Mouse (Mus musculus): ENCODE measurements at regions not wholly inside any gene's neighbourhood (a gene's known extent, or its start where the extent isn't known, plus 50 kb on each side); places are given as distances from the start of the nearest gene placed in this dataset.

DNA sequence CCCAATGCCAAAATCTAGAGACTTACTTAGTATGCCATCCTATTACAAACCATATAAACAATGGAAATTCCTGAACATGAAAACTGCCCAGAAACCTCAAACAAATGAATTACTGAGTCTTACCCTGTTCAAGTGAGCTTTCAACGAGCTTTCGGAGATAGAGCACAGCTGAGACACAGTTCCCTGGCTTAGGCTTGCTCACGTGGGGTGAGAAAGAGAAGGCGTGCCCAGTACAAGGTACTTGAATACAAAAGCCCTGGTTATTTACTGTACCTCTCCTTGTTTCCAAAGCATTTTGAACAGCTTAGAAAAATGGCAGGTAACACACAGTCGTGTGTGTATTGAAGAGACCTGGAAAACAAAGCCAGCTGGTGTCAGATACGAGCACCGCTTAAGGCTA is 191.8 kb upstream of the Sox9 start:
- Histone ChIP-seq H3K4me1 (peaks cover 7% of the 10 kb centered on the region), H3K36me3 (replicated peaks) (no peaks in the 10 kb centered on the region), H3K27me3 (replicated peaks) (no peaks in the 10 kb centered on the region), H3K4me3 (no peak overlapping the region), H3K4me2 (no peak overlapping the region), H3K9ac (no peak overlapping the region), H3K9me3 (no peaks in the 10 kb centered on the region), H3K27ac (no peak overlapping the region)
- ATAC-seq (replicated peaks) = no peak
- 88% methylated on average over 7 of the region's 7 CpGs for WGBS

DNA sequence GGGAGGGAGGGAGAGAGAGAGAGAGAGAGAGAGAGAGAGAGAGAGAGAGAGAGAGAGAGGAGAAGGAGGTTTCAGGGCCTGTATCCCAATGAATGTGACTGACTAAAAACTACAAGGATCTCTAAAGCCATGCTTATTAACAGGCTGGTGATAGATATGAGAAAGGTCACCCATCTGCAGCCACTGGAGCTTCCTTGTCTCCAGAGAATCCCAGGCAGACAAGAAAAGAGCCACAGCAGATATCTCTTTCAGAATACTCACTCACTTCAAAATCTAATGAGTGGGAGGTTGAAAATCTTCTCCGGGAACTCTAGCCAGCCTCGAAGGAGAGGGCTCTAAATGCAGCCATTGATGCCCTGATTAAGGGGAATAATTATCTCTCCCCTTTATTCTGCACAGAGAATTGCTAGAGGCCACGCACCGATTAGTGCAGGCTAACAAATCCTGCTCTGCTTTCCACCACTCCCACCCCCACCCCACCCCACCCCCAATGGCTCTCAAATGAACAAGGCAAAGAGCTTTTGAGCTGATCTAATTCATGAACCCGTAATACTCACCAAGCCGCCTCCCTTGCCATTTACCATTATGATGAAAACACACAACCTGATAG is 189.5 kb upstream of the Sox9 start:
- H3K9ac ChIP-seq = no peak overlapping the region
- H3K27me3 ChIP-seq (replicated peaks) = no peaks in the 10 kb centered on the region
- H3K9me3 ChIP-seq = no peaks in the 10 kb centered on the region
- no peak overlapping the region for H3K4me2 ChIP-seq
- ATAC-seq (replicated peaks) = no peak; the same call in 1 of the 2 replicates
- no peaks in the 10 kb centered on the region for H3K36me3 ChIP-seq (replicated peaks)
- 0 out of 2 replicates have a peak overlapping the region, but pooled peaks have one; percentile 21 for H3K27ac ChIP-seq
- 12% methylated on average over 6 of the region's 6 CpGs for WGBS
- H3K4me3 ChIP-seq = no peak overlapping the region
- H3K4me1 ChIP-seq = peaks cover 7% of the 10 kb centered on the region

DNA sequence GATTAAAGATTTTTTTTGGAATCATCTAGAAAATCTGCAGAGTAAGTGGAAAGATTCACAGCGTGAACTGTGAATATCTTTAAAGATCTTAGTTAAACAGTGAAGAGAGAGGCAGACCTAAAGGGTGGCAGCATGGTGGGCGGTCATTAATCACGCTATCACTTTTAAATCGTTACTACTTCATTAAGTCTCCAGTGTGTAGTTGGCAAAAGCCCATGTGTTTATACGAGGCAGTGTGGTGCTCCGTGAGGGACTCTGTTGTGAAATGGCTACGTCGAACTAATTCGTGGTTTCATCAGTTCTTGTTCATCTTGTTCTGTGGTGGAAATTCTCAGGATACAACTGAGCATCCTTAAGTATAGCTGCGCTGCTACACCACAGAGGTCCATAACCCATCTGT is 188.2 kb upstream of the Sox9 start:
- WGBS = 78% methylated on average over 10 of the region's 10 CpGs

DNA sequence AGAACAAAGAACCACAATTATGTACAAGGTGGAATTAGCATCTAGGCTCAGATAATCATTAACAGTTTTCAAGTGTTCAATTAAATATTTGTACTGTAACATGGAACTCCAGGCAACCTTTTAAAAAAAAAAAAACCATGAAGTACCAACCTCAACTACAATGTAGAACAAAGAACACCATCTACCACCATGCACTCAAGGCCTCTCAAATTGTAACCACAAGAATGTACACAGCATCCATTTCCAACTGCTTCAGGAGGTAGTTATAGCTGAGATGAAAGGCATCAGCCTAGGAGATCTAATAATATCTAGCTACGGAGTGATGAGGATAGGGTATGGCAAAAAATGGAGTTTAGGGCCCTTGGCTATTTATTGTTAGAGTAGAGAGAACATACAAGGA is 174.7 kb upstream of the Sox9 start:
- Histone ChIP-seq H3K27ac (no peak overlapping the region), H3K36me3 (replicated peaks) (no peaks in the 10 kb centered on the region), H3K9me3 (no peaks in the 10 kb centered on the region), H3K4me2 (no peak overlapping the region), H3K9ac (no peak overlapping the region), H3K4me1 (no peaks in the 10 kb centered on the region), H3K27me3 (replicated peaks) (no peaks in the 10 kb centered on the region), H3K4me3 (no peak overlapping the region)
- 92% methylated on average over 1 of the region's 1 CpGs for WGBS
- ATAC-seq (replicated peaks) = no peak

More for the DNA sequence above, 188.2 kb upstream of the Sox9 start:
- Histone ChIP-seq H3K9ac (no peak overlapping the region), H3K9me3 (no peaks in the 10 kb centered on the region), H3K27me3 (replicated peaks) (no peaks in the 10 kb centered on the region), H3K4me2 (no peak overlapping the region), H3K4me1 (peaks cover 7% of the 10 kb centered on the region), H3K27ac (no peak overlapping the region), H3K4me3 (no peak overlapping the region), H3K36me3 (replicated peaks) (no peaks in the 10 kb centered on the region)
- no peak for ATAC-seq (replicated peaks)

DNA sequence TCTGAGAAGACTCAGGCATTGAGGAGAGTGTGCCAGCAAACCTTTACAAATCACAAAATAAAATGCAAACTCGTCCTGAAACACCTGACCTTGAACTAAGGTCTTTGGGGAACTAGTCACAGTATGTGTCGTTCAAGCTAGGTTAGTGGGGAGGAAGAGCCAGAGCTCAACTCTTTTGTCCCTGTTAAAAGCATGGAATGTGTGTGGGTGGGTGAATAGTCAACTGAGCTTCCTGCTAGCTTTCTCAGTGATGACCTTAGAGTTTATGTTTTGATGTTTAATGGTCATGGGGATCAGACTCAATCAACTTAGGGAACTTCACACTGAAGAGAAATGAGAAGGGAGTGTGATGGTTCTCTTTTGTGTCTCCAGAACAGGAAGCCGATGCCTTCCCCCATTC is 172.7 kb upstream of the Sox9 start:
- WGBS = 74% methylated on average over 3 of the region's 3 CpGs
- no peak overlapping the region for H3K9ac ChIP-seq
- H3K27ac ChIP-seq = no peak overlapping the region
- H3K4me3 ChIP-seq = no peak overlapping the region
- H3K4me1 ChIP-seq = no peaks in the 10 kb centered on the region
- H3K36me3 ChIP-seq (replicated peaks) = no peaks in the 10 kb centered on the region
- no peak for ATAC-seq (replicated peaks)
- no peaks in the 10 kb centered on the region for H3K27me3 ChIP-seq (replicated peaks)
- H3K9me3 ChIP-seq = no peaks in the 10 kb centered on the region
- H3K4me2 ChIP-seq = no peak overlapping the region

DNA sequence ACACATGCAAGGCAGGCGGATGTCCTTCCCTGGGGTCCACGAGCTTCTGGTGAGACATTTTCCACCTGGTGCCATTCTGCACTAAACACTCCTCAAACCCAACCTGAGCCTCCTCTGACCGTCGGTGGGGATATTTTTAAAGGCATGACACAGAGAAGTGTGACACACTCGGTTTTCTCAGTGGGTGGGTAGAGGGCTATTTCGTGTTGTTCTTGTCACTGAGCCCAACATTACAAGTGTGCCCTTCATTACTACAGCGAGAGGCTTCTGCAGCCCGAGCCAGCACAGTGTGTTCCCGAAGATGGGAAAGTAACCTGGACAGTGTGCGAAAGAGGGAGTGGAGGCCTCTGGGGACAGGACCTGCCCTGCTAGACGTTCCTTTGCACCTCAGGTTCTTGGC is 171.0 kb upstream of the Sox9 start:
- no peak overlapping the region for H3K9ac ChIP-seq
- no peaks in the 10 kb centered on the region for H3K36me3 ChIP-seq (replicated peaks)
- no peaks in the 10 kb centered on the region for H3K4me1 ChIP-seq
- WGBS = 79% methylated on average over 11 of the region's 11 CpGs
- no peak overlapping the region for H3K4me3 ChIP-seq
- no peak overlapping the region for H3K27ac ChIP-seq
- H3K9me3 ChIP-seq = no peaks in the 10 kb centered on the region
- H3K27me3 ChIP-seq (replicated peaks) = no peaks in the 10 kb centered on the region
- no peak for ATAC-seq (replicated peaks)
- H3K4me2 ChIP-seq = no peak overlapping the region

DNA sequence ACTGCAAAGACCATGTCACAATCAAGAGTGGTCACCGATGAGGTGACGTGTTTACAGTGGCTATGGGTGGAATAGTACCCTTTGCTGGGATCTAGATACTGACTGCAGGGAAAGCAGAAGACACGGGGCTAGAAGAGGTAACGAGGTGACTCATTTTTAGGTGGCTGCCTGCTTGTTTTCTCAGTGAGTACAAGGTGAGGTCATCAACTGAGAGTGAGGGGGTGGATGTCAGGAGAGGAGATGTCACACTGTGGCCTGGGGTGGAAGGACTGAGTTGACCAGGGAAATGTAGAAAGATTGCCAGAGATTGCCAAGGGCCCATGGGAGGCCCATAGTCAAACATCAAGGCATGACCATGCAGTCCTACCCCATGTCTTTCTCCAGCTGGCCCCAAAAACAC is 166.4 kb upstream of the Sox9 start:
- Histone ChIP-seq H3K9me3 (no peaks in the 10 kb centered on the region), H3K4me3 (no peak overlapping the region), H3K9ac (no peak overlapping the region), H3K4me1 (no peaks in the 10 kb centered on the region), H3K36me3 (replicated peaks) (no peaks in the 10 kb centered on the region), H3K4me2 (no peak overlapping the region), H3K27ac (no peak overlapping the region), H3K27me3 (replicated peaks) (no peaks in the 10 kb centered on the region)
- no peak for ATAC-seq (replicated peaks)
- WGBS = 90% methylated on average over 4 of the region's 4 CpGs

DNA sequence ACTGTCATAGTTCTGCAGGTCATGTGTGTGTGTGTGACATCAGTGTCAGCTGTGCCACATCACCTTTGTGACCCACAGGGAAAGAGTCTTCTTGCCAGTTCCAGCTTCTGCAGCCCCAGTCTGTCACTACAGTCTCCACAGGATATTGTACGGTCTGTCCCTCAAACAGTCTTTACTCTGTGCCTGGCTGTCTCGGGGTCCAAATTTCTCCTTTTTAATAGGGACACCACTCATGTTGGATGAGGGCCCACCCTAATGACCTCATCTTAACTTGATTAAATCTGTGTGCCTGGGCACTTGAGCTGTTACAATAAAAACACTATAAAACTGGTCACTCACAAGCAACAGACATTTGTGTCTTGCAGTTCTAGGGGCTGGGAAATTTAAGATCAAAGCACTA is 165.1 kb upstream of the Sox9 start:
- whole genome bisulfite sequencing = 75% methylated on average over 2 of the region's 2 CpGs
- Histone ChIP-seq H3K27me3 (replicated peaks) (no peaks in the 10 kb centered on the region), H3K9me3 (no peaks in the 10 kb centered on the region), H3K36me3 (replicated peaks) (no peaks in the 10 kb centered on the region), H3K4me2 (no peak overlapping the region), H3K9ac (no peak overlapping the region), H3K4me1 (peaks cover 6% of the 10 kb centered on the region), H3K27ac (no peak overlapping the region), H3K4me3 (no peak overlapping the region)
- no peak for ATAC-seq (replicated peaks)

DNA sequence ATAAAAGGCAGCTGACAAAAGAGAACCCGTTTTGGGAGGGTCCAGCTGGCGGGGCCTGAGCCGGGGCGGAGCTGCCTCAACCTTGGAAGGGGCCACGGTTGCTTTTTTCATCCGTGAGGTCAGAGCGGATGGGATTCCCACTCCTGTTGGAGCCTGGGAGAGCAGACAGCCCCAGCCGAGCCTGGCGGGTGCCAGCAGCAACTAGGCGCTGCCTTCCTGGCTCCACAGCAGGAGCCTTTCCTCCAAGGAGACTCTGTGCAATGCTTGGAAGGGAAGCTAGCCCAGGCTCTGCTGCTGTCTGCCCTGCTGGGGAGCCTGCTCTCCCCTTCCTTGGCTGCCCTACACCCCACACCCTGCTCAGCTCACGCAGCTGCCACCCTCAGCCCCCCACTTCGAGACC is 161.1 kb upstream of the Sox9 start:
- 16% methylated on average over 12 of the region's 12 CpGs for WGBS
- H3K4me2 ChIP-seq = peak overlapping the region; percentile 10
- peak; percentile 33; the same call in 1 of the 2 replicates for ATAC-seq (replicated peaks)
- H3K4me1 ChIP-seq = peaks cover 6% of the 10 kb centered on the region
- H3K27me3 ChIP-seq (replicated peaks) = no peaks in the 10 kb centered on the region
- H3K9ac ChIP-seq = no peak overlapping the region
- no peaks in the 10 kb centered on the region for H3K36me3 ChIP-seq (replicated peaks)
- H3K4me3 ChIP-seq = no peak overlapping the region
- H3K9me3 ChIP-seq = no peaks in the 10 kb centered on the region
- H3K27ac ChIP-seq = no peak overlapping the region

DNA sequence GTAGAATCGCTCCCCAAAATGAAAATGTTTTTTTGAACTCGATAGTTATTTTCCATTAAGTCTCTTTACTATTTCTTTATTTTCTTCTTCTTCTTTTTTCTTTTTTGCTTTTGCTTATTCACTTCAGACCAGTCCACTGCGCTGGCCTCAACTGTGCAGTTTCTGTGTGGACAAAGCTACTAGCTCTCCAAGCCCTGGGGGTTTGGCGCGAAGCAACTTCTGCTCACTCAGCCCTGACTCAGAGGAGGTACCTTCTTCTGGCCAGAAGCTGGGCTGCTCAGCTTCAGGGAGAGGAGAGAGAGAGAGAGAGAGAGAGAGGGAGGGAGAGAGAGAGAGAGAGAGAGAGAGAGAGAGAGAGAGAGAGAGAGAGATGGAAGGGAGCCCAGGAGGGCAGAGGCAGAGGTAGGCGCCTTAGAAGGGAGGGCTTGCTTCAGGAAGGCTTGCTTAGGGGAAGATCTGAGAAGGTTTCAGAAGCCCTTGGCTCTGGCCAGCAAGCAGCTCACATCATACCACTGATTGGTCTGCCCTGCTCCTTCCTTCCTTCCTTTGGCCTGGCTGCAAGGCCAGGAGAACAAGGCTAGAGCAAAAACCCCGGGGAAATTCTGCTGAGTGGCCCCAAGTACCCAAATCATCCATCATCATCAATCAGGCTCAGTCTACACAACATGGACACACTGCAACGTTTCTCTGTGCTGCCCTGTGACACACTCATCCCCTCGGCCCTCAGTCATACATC is 160.5 kb upstream of the Sox9 start:
- H3K27me3 ChIP-seq (replicated peaks) = no peaks in the 10 kb centered on the region
- no peaks in the 10 kb centered on the region for H3K9me3 ChIP-seq
- H3K36me3 ChIP-seq (replicated peaks) = no peaks in the 10 kb centered on the region
- no peak overlapping the region for H3K27ac ChIP-seq
- H3K4me3 ChIP-seq = no peak overlapping the region
- peaks cover 6% of the 10 kb centered on the region for H3K4me1 ChIP-seq
- no peak for ATAC-seq (replicated peaks)
- peak overlapping the region; percentile 10; the same call in 1 of the 2 replicates for H3K4me2 ChIP-seq
- no peak overlapping the region for H3K9ac ChIP-seq
- WGBS = 66% methylated on average over 9 of the region's 9 CpGs

DNA sequence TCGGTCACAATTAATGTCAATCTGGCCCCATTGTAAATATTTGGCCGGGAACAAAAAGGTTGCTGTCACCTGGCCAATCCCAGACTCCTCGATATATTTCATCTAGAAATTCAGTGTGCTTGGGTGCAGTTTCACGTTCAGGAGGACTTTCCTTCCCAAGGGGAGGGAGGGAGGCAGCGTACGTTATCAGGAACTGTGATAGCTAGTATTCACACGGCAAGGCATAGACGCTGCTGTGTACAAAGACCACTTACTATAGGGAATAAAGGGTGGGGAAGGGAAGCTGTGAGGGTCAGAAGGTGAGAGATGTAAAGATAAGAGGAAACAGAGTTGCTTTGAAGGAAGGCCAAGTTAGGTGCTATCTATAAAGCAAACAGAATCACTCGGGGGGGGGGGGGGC is 132.7 kb upstream of the Sox9 start:
- Histone ChIP-seq H3K9ac (no peak overlapping the region), H3K27ac (no peak overlapping the region), H3K27me3 (replicated peaks) (no peaks in the 10 kb centered on the region), H3K4me3 (no peak overlapping the region), H3K4me2 (no peak overlapping the region), H3K4me1 (no peaks in the 10 kb centered on the region), H3K9me3 (no peaks in the 10 kb centered on the region), H3K36me3 (replicated peaks) (no peaks in the 10 kb centered on the region)
- no peak for ATAC-seq (replicated peaks)
- WGBS = 69% methylated on average over 9 of the region's 9 CpGs

DNA sequence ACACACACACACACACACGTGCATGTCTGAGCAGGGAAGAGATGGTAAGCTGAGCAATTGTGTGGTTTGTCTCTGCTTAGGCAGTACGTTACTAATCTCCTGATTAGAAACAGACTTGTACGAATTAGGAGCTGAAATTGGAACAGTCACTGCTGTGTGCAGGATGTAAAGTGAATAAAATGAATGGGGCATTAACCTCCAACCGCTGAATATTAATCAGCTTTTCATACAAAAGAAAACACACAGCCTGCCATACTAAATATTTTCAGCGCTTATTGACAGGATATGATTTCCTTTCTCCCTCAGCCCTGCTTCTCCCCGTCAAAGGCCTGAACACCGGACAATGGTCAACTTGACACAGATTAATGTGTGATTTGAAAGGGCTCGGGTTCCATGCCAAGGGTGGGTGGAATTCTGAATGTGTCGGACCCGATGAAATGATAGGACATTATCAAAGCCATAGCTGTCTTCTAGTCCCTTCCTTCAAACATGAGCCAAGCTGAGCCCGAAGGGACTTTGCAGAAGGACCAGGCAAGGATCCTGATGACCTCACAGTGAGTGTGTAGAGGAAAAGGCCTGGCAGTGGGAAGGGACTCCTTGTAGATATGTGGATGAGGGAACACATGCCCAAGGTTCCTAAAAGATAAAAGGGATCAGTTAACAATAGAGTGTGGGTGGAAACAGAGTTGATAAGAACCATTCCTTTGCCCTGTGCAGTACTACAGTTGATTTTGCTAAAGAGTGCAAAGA is 124.4 kb upstream of the Sox9 start:
- H3K36me3 ChIP-seq (replicated peaks) = no peaks in the 10 kb centered on the region
- no peaks in the 10 kb centered on the region for H3K27me3 ChIP-seq (replicated peaks)
- peak overlapping the region; percentile 34; the same call in 1 of the 2 replicates for H3K27ac ChIP-seq
- ATAC-seq (replicated peaks) = peak; percentile 70; the same call in 1 of the 2 replicates
- H3K9me3 ChIP-seq = no peaks in the 10 kb centered on the region
- no peak overlapping the region for H3K4me2 ChIP-seq
- peaks cover 8% of the 10 kb centered on the region; the same call in 1 of the 2 replicates for H3K4me1 ChIP-seq
- H3K9ac ChIP-seq = no peak overlapping the region
- 20% methylated on average over 11 of the region's 11 CpGs for WGBS
- H3K4me3 ChIP-seq = no peak overlapping the region

Measured in midbrain, embryonic 15.5 days (tissue).